Mouse (Mus musculus) inflammation-experienced regulatory T-cells (primary cell): Measurements from ENCODE around the gene Top2a. TPM values are rescaled to one million over a fixed set of nuclear protein-coding genes. Genes with fewer than 3 reads are reported as not detected.

ENCODE experiments used
- polyA plus RNA-seq, 2 experiments: library from polyadenylated mRNA; unstranded; fragments of 100-300 nt; shearing (Covaris generic); gene quantifications; one replicate each; pipeline ENCODE4 v1.2.1; 2017

The Top2a gene
- 10 to 100 TPM; 11.3 to 13.5 TPM for polyA plus RNA-seq

DNA sequence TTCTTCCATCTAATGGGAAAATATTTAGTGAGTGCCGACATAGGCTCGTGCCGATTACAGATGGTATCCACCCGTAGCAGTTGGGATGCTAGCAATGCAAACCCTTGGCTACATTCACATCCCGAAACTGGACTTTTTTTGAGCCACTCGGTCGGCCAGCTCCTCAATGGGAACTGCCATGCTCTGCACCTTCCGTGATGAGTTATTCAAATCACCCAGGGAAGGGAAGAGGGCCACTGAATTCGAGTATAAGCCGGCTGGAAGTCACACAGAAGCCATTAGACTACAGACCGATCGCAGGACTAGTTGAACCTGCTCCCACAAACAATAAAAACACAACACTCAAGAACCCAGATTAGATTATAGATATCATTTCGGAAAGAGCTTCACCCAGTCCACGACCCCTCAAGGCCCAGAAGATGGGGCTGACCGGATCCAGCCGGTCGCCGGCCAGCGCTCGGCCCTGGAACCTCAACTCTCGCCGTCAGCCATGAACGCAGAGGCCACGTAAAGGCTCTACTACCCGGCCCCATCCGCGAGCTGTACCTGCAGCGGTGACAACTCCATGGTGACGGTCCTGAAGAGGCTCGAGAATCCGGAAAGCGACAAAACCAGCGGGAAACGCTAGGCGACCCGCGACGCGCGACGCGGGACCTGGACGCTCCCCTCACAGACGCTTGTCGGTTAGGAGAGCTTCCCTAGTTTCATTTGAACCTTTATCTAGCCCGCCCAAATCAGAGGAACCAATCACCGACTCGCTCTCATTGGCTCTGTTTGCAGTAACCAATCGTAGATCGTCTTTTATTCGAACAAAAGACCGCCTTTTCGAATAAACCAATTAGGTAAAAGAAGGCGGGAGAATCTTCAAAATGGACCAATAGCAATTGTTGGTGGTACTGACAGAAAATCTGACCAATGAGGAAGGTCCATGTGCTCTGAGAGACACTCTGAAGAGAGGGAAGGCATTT, at the start of gene Top2a:
TSS of gene Top2a (minus strand) at position 690 of the 968 bp plus-strand sequence.

DNA sequence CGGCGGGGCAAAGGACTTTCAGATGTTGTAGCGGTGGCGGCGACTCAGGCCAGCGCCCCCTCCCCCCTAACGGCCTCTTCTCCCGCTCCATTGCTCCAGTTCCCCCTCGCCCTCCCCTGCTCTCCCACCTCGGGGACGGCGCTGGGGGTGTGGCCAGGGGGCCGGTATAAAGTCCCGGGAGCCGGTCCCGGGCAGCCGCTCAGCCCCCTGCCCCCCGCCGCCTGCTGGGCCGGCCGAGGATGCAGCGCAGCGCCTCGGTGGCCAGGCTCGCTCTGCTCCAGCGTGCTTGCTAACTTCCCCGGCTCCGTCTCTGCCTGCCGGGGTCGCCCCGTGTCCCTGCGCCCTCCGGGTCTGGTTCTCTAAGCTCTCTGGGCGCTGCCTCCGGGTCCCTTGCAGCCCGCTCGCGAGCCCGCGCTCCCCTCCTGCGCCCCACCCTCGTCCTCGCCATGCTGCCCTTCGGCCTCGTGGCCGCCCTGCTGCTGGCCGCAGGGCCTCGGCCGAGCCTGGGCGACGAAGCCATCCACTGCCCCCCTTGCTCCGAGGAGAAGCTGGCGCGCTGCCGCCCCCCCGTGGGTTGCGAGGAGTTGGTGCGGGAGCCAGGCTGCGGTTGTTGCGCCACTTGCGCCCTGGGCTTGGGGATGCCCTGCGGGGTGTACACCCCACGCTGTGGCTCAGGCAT, 17.2 kb upstream of the Top2a start, which contains the start of gene Igfbp4:
TSS of gene Igfbp4 (plus strand) at position 194 of the 679 bp plus-strand sequence.

DNA sequence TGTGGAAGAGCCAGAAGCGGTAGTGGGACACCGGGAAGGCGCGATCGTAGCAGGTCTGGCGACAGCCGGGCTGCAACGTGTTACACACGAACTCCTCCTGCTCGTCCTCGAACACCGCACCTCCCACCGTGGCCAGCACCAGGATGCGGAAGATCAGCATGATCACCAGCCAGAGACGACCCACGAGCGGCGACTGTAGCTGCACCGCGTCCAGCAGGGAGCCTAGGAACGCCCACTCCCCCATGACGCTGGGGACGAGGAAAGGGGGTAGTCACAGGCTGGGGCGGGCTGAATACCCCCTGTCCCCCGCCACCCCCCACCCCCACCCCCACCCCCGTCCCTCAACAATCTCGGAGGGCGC, 41.2 kb downstream of the Top2a start, which contains the start of gene Gjd3:
TSS of gene Gjd3 (minus strand) at position 244 of the 361 bp plus-strand sequence.

Other genes with a start within 250 kb of the Top2a start
- gene Nr1d1, start 248.9 kb downstream of the Top2a start, polyA plus RNA-seq = 10 to 100 TPM in 1 of 2 experiments, 1 to 10 TPM in 1; 8.1 to 10.2 TPM
- 10 to 100 TPM; 24.2 to 25.3 TPM for gene Msl1, start 228.7 kb downstream of the Top2a start, polyA plus RNA-seq
- gene Casc3, start 219.3 kb downstream of the Top2a start, polyA plus RNA-seq = 10 to 100 TPM; 72.0 to 82.4 TPM
- under 1 TPM; 0.60 to 0.95 TPM for gene Rapgefl1, start 187.4 kb downstream of the Top2a start, polyA plus RNA-seq
- gene Wipf2, start 160.6 kb downstream of the Top2a start, polyA plus RNA-seq = 1 to 10 TPM; 3.0 to 3.8 TPM
- 1 to 10 TPM; 1.2 to 3.4 TPM for gene Cdc6, start 116.4 kb downstream of the Top2a start, polyA plus RNA-seq
- 10 to 100 TPM; 52.7 to 57.6 TPM for gene Rara, start 96.4 kb downstream of the Top2a start, polyA plus RNA-seq
- gene Gjd3, start 41.2 kb downstream of the Top2a start, polyA plus RNA-seq = 1 to 10 TPM; 1.0 to 1.3 TPM
- 100 to 1,000 TPM; 189 to 460 TPM for gene Igfbp4, start 17.1 kb upstream of the Top2a start, polyA plus RNA-seq
- gene Tns4, start 65.1 kb upstream of the Top2a start, polyA plus RNA-seq = under 1 TPM; 0.50 to 0.64 TPM
- gene Ccr7, start 130.9 kb upstream of the Top2a start, polyA plus RNA-seq = 100 to 1,000 TPM; 285 to 562 TPM
- gene Smarce1, start 206.8 kb upstream of the Top2a start, polyA plus RNA-seq = 100 to 1,000 TPM; 155 to 167 TPM
- 1 to 10 TPM; 1.5 to 1.9 TPM for gene Krt222, start 219.9 kb upstream of the Top2a start, polyA plus RNA-seq